Mouse (Mus musculus) MEL (cell line): Measurements from ENCODE around the gene Mpv17l2. TPM values are rescaled to one million over a fixed set of nuclear protein-coding genes. Genes with fewer than 3 reads are reported as not detected.

Experiments
- DNase-seq: peaks from one replicate; pipeline ENCODE4 v3.0.0; 2011; ENCODE audit warnings: low read depth, low spot score
- H3K27ac ChIP-seq: 2 replicates; pipeline ENCODE4 v1.5.1; 2012; ENCODE audit warnings: low read depth, mild to moderate bottlenecking, control low read depth, low read length, moderate library complexity; ENCODE audit not compliant: control insufficient read depth
- H3K27me3 ChIP-seq, 2 experiments: fragments of 150-350 bp in 1 of 2; sonication (generic) in 1 of 2; 2 replicates each; pipeline ENCODE4 v1.6.1; 2012; ENCODE audit warnings: low read length in 2 of 2, mild to moderate bottlenecking in 2 of 2, improper control_type of control experiment in 1 of 2, moderate library complexity in 1 of 2; ENCODE audit not compliant: insufficient read depth in 2 of 2, control insufficient read depth in 1 of 2
- H3K36me3 ChIP-seq, 2 experiments: 2 replicates each; pipeline ENCODE4 v1.6.1; 2012 to 2014; ENCODE audit warnings: low read length in 2 of 2, improper control_type of control experiment in 1 of 2, inconsistent platforms in 1 of 2, mild to moderate bottlenecking in 1 of 2; ENCODE audit not compliant: insufficient read depth in 2 of 2, control insufficient read depth in 1 of 2
- H3K4me1 ChIP-seq, 2 experiments: fragments of 150-350 bp in 1 of 2; sonication (generic) in 1 of 2; 2 replicates each; pipeline ENCODE4 v1.6.1; 2012; ENCODE audit warnings: low read length in 2 of 2, improper control_type of control experiment in 1 of 2, mild to moderate bottlenecking in 1 of 2; ENCODE audit not compliant: insufficient read depth in 2 of 2, control insufficient read depth in 1 of 2
- H3K4me3 ChIP-seq, 2 experiments: fragments of 150-350 bp in 1 of 2; sonication (generic) in 1 of 2; 2 replicates each; pipeline ENCODE4 v1.5.1; 2012; ENCODE audit warnings: low read depth in 2 of 2, low read length in 2 of 2, mild to moderate bottlenecking in 2 of 2, moderate library complexity in 2 of 2, control low read depth in 1 of 2, improper control_type of control experiment in 1 of 2; ENCODE audit not compliant: control insufficient read depth in 1 of 2, insufficient read depth in 1 of 2
- H3K79me2 ChIP-seq: 2 replicates; pipeline ENCODE4 v1.6.1; 2012; ENCODE audit warnings: mild to moderate bottlenecking, low read length, moderate library complexity; ENCODE audit not compliant: control insufficient read depth, poor library complexity, insufficient read depth
- H3K9ac ChIP-seq: 2 replicates; pipeline ENCODE4 v1.6.1; 2012; ENCODE audit warnings: low read depth, mild to moderate bottlenecking, control low read depth, low read length, moderate library complexity; ENCODE audit not compliant: control insufficient read depth, poor library complexity, severe bottlenecking
- H3K9me3 ChIP-seq: fragments of 150-350 bp; sonication (generic); replicated peaks from 2 replicates; pipeline ENCODE4 v1.6.1; 2012; ENCODE audit warnings: mild to moderate bottlenecking, low read length, improper control_type of control experiment, moderate library complexity; ENCODE audit not compliant: insufficient read depth
- BHLHE40 ChIP-seq: IDR thresholded peaks from 2 replicates; pipeline ENCODE4 v1.6.1; 2012; ENCODE audit warnings: low read depth, mild to moderate bottlenecking, inconsistent platforms, low read length, improper control_type of control experiment, borderline replicate concordance
- ELF1 ChIP-seq: IDR thresholded peaks from 2 replicates; pipeline ENCODE4 v1.6.1; 2014; ENCODE audit warnings: low read depth, mild to moderate bottlenecking, inconsistent platforms, low read length, improper control_type of control experiment, moderate library complexity
- GABPA ChIP-seq: IDR thresholded peaks from 2 replicates; pipeline ENCODE4 v1.6.1; 2012; ENCODE audit warnings: low read depth, mild to moderate bottlenecking, inconsistent platforms, low read length, improper control_type of control experiment, moderate library complexity
- GATA1 ChIP-seq: IDR thresholded peaks from 2 replicates; pipeline ENCODE4 v1.6.1; 2011; ENCODE audit warnings: low read depth, low read length, improper control_type of control experiment
- HCFC1 ChIP-seq: IDR thresholded peaks from 2 replicates; pipeline ENCODE4 v1.6.1; 2012; ENCODE audit warnings: low read depth, mild to moderate bottlenecking, inconsistent platforms, low read length, improper control_type of control experiment, moderate library complexity
- KAT2A ChIP-seq: conservative IDR thresholded peaks from 2 replicates; pipeline ENCODE4 v1.6.1; 2012; ENCODE audit warnings: low read depth, low read length, improper control_type of control experiment, inconsistent platforms
- MEF2A ChIP-seq: IDR thresholded peaks from 2 replicates; pipeline ENCODE4 v1.6.1; 2014; ENCODE audit warnings: low read depth, mild to moderate bottlenecking, inconsistent platforms, low read length, improper control_type of control experiment; ENCODE audit not compliant: poor library complexity, insufficient replicate concordance, severe bottlenecking; ENCODE audit errors: extremely low read depth
- MYC ChIP-seq: IDR thresholded peaks from 2 replicates; pipeline ENCODE4 v1.6.1; 2011; ENCODE audit warnings: low read depth, mild to moderate bottlenecking, low read length, improper control_type of control experiment, moderate library complexity
- POLR2A ChIP-seq, 2 experiments: IDR thresholded peaks; 2 replicates each; pipeline ENCODE4 v1.6.1; 2011 to 2012; ENCODE audit warnings: low read length in 2 of 2, mild to moderate bottlenecking in 2 of 2, control low read depth in 1 of 2, improper control_type of control experiment in 1 of 2, low read depth in 1 of 2, moderate library complexity in 1 of 2; ENCODE audit not compliant: control insufficient read depth in 1 of 2, insufficient read depth in 1 of 2, poor library complexity in 1 of 2
- POLR2AphosphoS2 ChIP-seq: IDR thresholded peaks from 2 replicates; pipeline ENCODE4 v1.6.1; 2011; ENCODE audit warnings: low read length, improper control_type of control experiment
- RAD21 ChIP-seq: IDR thresholded peaks from 2 replicates; pipeline ENCODE4 v1.6.1; 2011; ENCODE audit warnings: mild to moderate bottlenecking, low read depth, low read length, improper control_type of control experiment
- TCF12 ChIP-seq: IDR thresholded peaks from 2 replicates; pipeline ENCODE4 v1.6.1; 2014; ENCODE audit warnings: low read depth, mild to moderate bottlenecking, inconsistent platforms, low read length, improper control_type of control experiment, moderate library complexity
- UBTF ChIP-seq: IDR thresholded peaks from 2 replicates; pipeline ENCODE4 v1.6.1; 2012; ENCODE audit warnings: low read depth, mild to moderate bottlenecking, inconsistent platforms, low read length, improper control_type of control experiment, moderate library complexity, borderline replicate concordance; ENCODE audit not compliant: insufficient read depth
- USF1 ChIP-seq: IDR thresholded peaks from 2 replicates; pipeline ENCODE4 v1.6.1; 2014; ENCODE audit warnings: low read depth, mild to moderate bottlenecking, inconsistent platforms, low read length, improper control_type of control experiment, moderate library complexity
- USF2 ChIP-seq, 2 experiments: IDR thresholded peaks; 2 replicates each; pipeline ENCODE4 v1.6.1; 2011 to 2012; ENCODE audit warnings: improper control_type of control experiment in 2 of 2, low read length in 2 of 2, borderline replicate concordance in 1 of 2, inconsistent platforms in 1 of 2, low read depth in 1 of 2, mild to moderate bottlenecking in 1 of 2; ENCODE audit not compliant: insufficient read depth in 1 of 2
- ZKSCAN1 ChIP-seq: IDR thresholded peaks from 2 replicates; pipeline ENCODE4 v1.6.1; 2012; ENCODE audit warnings: low read depth, mild to moderate bottlenecking, inconsistent platforms, low read length, improper control_type of control experiment, moderate library complexity
- ZMIZ1 ChIP-seq: IDR thresholded peaks from 2 replicates; pipeline ENCODE4 v1.6.1; 2012; ENCODE audit warnings: low read depth, mild to moderate bottlenecking, inconsistent platforms, low read length, improper control_type of control experiment, moderate library complexity
- polyA plus RNA-seq, 2 experiments: library from polyadenylated mRNA; stranded (reverse) in 1 of 2; unstranded in 1 of 2; fragments of >175 nt in 1 of 2; fragments of >200 nt in 1 of 2; gene quantifications; 2 replicates each; pipeline versions ENCODE4 v1.2.1 to v1.2.4; 2012; ENCODE audit warnings: low replicate concordance in 2 of 2, low read depth in 1 of 2; ENCODE audit not compliant: insufficient read length in 2 of 2, insufficient read depth in 1 of 2, missing spikeins in 1 of 2
- total RNA-seq: library from RNA; depleted of rRNA; stranded (reverse); fragments of 300-350 nt; gene quantifications from 2 replicates; pipeline ENCODE4 v1.2.3, GENCODE M21; 2012

Mpv17l2 gene
- total and polyA plus RNA-seq, 3 experiments, result 52.8 to 102 TPM; not detected in 1

DNA sequence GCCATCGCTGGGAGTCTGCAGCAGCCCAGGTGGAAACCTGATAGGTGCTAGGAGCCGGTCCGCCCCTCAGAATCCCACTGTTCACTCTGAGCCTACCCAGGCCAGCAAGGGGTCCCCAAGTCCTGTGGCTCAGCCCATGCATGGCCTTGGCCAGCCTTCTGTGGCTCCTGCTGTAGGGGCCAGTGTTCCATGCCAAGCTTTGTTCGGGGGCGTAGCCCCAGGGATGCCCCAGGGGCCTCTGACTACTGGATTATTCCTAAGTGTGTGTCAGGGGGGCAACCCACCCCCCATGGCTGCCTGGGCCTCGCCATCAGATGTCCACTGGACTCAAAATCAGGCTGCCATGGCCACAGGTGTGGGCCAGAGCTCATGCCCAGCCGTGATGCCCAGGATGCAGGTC lies 46.8 kb downstream of the Mpv17l2 start:
- Histone ChIP-seq H3K79me2 (no peaks in the 10 kb centered on the region), H3K9me3 (no peaks in the 10 kb centered on the region), H3K9ac (no peak overlapping the region), H3K27ac (no peak overlapping the region), H3K4me3 (no peak overlapping the region), H3K36me3 (no peaks in the 10 kb centered on the region), H3K4me1 (no peaks in the 10 kb centered on the region), H3K27me3 (no peaks in the 10 kb centered on the region)
- no peak for DNase-seq
- TF ChIP-seq UBTF (no peak), RAD21 (no peak), POLR2AphosphoS2 (no peak), TCF12 (no peak), ZMIZ1 (no peak), BHLHE40 (no peak)

DNA sequence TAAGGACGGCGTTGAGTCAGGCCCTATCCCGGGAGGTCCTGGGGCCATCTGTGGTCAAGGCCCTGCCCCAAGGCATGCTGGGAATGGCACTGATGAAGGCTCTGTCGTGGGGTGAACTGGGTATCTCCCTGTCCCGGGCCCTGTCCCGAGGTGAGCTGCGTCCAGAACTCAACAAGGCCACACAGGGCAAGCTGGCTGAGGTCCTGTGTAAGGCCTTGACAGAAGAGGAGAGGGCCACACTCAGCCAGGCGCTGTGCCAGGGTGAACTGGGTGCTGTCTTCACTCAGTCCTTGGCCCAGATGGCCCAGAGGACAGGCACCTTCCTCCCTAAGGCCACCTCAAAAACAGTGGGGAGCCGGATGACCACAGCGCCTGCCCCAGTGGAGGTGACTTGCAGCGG lies 49.7 kb downstream of the Mpv17l2 start:
- H3K9me3 ChIP-seq, result no peaks in the 10 kb centered on the region
- no peaks in the 10 kb centered on the region for H3K4me1 ChIP-seq
- TF ChIP-seq MEF2A, result no peak
- no peak for TF ChIP-seq GABPA
- TF ChIP-seq MYC, result no peak
- TF ChIP-seq ZKSCAN1, result no peak
- TF ChIP-seq KAT2A, result no peak
- TF ChIP-seq, all 39 proteins: peak for 0
- no peak overlapping the region for H3K27ac ChIP-seq
- H3K4me3 ChIP-seq, result no peak overlapping the region
- DNase-seq, result no peak
- no peaks in the 10 kb centered on the region for H3K27me3 ChIP-seq
- no peaks in the 10 kb centered on the region for H3K36me3 ChIP-seq
- H3K9ac ChIP-seq, result no peak overlapping the region
- no peaks in the 10 kb centered on the region for H3K79me2 ChIP-seq

DNA sequence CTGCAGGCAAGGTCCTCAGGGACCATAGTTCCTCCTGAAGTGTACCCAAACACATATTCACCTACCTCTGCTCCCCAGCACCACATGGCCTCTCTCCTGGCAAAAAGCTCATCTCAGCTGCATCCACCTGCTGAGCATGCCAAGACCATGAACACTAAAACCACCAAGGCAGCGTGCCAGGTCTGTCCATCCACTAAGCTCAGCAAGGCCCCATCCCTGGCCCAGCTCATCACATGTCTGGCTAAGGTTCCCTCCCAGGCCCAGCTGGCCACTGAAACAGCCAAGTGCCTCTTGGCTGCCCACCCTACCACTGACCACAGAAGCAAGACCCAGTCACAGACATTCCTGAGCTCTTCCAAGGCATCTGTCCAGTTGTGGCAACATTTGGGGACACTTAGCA lies 50.5 kb downstream of the Mpv17l2 start:
- H3K4me3 ChIP-seq, result no peak overlapping the region
- no peak for TF ChIP-seq GATA1
- no peak for TF ChIP-seq HCFC1
- no peak for TF ChIP-seq POLR2A (IDR thresholded peaks at IDR 0.05; ENCODE audit: control insufficient read depth in 1 of 2, insufficient read depth in 1 of 2, low read depth in 1 of 2, low read length in 2 of 2, poor library complexity in 1 of 2)
- no peak for TF ChIP-seq MYC
- no peak for TF ChIP-seq USF1
- no peak for TF ChIP-seq POLR2AphosphoS2
- TF ChIP-seq USF2 (IDR thresholded peaks at IDR 0.05; ENCODE audit: borderline replicate concordance in 1 of 2, insufficient read depth in 1 of 2, low read depth in 1 of 2, low read length in 2 of 2), result no peak
- no peak for TF ChIP-seq ELF1
- no peak for TF ChIP-seq UBTF
- H3K4me1 ChIP-seq, result no peaks in the 10 kb centered on the region
- H3K79me2 ChIP-seq, result no peaks in the 10 kb centered on the region
- no peak overlapping the region for H3K9ac ChIP-seq
- no peaks in the 10 kb centered on the region for H3K36me3 ChIP-seq
- H3K27ac ChIP-seq, result no peak overlapping the region
- DNase-seq, result no peak
- no peaks in the 10 kb centered on the region for H3K27me3 ChIP-seq
- H3K9me3 ChIP-seq, result no peaks in the 10 kb centered on the region
